Mouse (Mus musculus) heart, embryonic 10.5 days (tissue): ENCODE data around the gene Adgrl4. TPM values are rescaled to one million over a fixed set of nuclear protein-coding genes. Genes with fewer than 3 reads are reported as not detected.

Experiments used
- DNase-seq: peaks from one replicate; pipeline ENCODE4 v3.0.0-alpha.2; 2017; ENCODE audit warnings: low spot score
- H3K27ac ChIP-seq: fragments of 300-500 bp; sonication (generic); 2 replicates; pipeline ENCODE4 v1.5.1; 2016; ENCODE audit warnings: mild to moderate bottlenecking
- H3K27me3 ChIP-seq: fragments of 300-500 bp; sonication (generic); 2 replicates; pipeline ENCODE4 v1.6.1; 2016; ENCODE audit warnings: mild to moderate bottlenecking; ENCODE audit not compliant: poor library complexity, insufficient read depth, severe bottlenecking
- H3K36me3 ChIP-seq: fragments of 300-500 bp; sonication (generic); 2 replicates; pipeline ENCODE4 v1.6.1; 2016; ENCODE audit warnings: mild to moderate bottlenecking, moderate library complexity
- H3K4me1 ChIP-seq: fragments of 300-500 bp; sonication (generic); 2 replicates; pipeline ENCODE4 v1.6.1; 2016; ENCODE audit warnings: mild to moderate bottlenecking
- H3K4me3 ChIP-seq: fragments of 300-500 bp; sonication (generic); 2 replicates; pipeline ENCODE4 v1.5.1; 2016; ENCODE audit warnings: mild to moderate bottlenecking, moderate library complexity
- H3K9me3 ChIP-seq: fragments of 300-500 bp; sonication (generic); 2 replicates; pipeline ENCODE4 v1.6.1; 2016; ENCODE audit warnings: mild to moderate bottlenecking, moderate library complexity
- WGBS: fragments of 180-500 bp; shearing (Covaris S2); methylation state at CpG from one replicate; pipeline ENCODE4 v1.1.7; 2016; 5-methylcytosine and 5-hydroxymethylcytosine counted together
- polyA plus RNA-seq: library from polyadenylated mRNA; unstranded; fragments of >200 nt; fragmentation: Nextera tagmentation; extraction: Ambion mirVana; gene quantifications from 2 replicates; pipeline ENCODE4 v1.2.1, GENCODE M21; 2016

Adgrl4 gene
- 7.9 and 9.2 TPM in 2 replicates for polyA plus RNA-seq

DNA sequence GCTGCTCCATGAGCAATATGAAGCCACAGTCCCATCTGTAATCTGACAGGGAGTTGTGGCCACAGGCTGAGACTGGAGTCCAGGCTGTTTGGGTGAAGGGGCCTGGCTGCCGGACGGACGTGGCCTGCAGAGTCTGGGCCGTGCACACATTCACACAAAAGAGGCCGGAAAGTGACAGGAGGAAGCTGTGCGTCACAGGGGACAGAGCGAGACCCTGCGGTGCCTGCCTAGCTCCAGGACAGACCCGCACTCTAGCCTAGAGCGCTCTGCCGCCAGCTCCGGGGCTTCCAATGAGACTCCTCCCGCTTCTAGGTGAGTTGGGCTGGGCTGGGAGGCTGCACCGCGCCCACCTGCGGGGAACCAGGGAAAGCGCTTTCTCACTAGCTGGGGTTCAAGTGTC, at the start of gene Adgrl4:
Gene Adgrl4, plus strand, starts transcription at position 195 of the 400 bp plus-strand sequence.
- H3K4me1 ChIP-seq = peaks cover 9% of the 10 kb centered on the region; the same call in 1 of the 2 replicates
- no peaks in the 10 kb centered on the region for H3K36me3 ChIP-seq
- peak within 1 kb of the TSS; percentile 64 for H3K27ac ChIP-seq
- no peaks in the 10 kb centered on the region for H3K9me3 ChIP-seq
- H3K27me3 ChIP-seq = no peaks in the 10 kb centered on the region
- peak within 1 kb of the TSS; percentile 56 for H3K4me3 ChIP-seq
- peak; percentile 76 for DNase-seq
- 1% methylated on average over 17 of the region's 17 CpGs for WGBS

DNA sequence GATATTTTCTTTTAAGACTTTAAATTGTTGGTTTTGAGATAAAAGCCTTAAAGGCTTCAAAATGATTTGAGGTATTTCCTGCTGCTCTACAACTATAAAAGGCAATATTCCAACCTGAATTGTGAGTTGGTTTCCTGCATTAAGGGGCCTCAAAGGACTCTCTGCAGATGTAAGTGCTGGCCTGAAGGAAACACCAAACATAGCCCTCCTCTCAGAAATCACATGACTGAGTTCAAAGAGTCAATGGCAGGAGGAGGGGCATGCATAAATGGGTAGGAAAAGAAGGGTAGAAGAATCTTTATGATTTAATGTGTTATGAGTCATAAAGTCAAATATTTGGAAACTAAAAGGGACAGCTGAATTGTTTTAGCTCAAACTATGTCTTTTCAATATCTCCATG, 46.8 kb upstream of the Adgrl4 start:
- Histone ChIP-seq H3K4me1 (no peaks in the 10 kb centered on the region), H3K36me3 (no peaks in the 10 kb centered on the region), H3K27me3 (no peaks in the 10 kb centered on the region), H3K9me3 (no peaks in the 10 kb centered on the region), H3K4me3 (no peak overlapping the region), H3K27ac (no peak overlapping the region)
- no peak for DNase-seq

DNA sequence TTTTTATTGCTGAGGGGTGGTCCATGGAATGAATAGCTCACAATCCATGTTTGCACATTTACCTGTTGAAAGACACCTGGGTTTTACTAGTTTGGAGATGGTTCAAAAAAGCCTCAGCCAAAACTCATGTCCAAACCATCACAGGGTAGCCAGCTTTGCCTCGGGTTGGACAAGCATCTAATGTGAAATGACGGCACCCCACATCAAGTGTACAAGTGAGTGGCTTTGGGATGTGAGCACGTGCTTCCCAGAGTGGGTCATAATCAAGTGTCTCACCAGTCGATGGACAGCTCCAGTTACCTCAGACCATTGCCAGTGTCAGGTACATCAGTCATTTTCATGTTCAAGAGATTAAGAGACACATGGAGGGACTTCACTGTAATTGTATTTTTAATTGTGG, 44.8 kb upstream of the Adgrl4 start:
- WGBS = 78% methylated on average over 4 of the region's 4 CpGs
- H3K4me1 ChIP-seq = no peaks in the 10 kb centered on the region
- no peak for DNase-seq
- H3K36me3 ChIP-seq = no peaks in the 10 kb centered on the region
- no peaks in the 10 kb centered on the region for H3K9me3 ChIP-seq
- H3K27me3 ChIP-seq = no peaks in the 10 kb centered on the region
- H3K4me3 ChIP-seq = no peak overlapping the region
- no peak overlapping the region for H3K27ac ChIP-seq

DNA sequence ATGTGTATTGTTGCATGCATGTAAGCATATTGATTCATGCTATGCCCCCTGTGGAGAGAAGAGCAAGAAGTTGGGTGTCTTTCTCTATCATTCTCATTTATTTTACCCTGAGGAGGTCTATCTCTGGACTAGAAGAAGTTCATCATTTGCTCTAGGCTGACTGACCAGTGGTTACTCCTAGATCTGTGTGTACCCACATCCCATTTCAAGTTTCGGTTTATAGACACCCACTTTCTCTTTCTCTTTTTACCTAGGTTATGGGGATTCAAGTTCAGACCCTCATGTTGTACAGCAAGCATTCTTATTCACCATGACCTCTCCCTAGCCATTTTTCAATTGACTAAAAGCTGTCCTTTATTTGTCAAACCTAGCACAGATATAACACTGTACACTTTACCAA, 44.4 kb upstream of the Adgrl4 start:
- no peak overlapping the region for H3K4me3 ChIP-seq
- H3K36me3 ChIP-seq = no peaks in the 10 kb centered on the region
- WGBS = 87% methylated on average over 1 of the region's 1 CpGs
- no peak overlapping the region for H3K27ac ChIP-seq
- no peaks in the 10 kb centered on the region for H3K27me3 ChIP-seq
- DNase-seq = no peak
- H3K9me3 ChIP-seq = no peaks in the 10 kb centered on the region
- H3K4me1 ChIP-seq = no peaks in the 10 kb centered on the region

DNA sequence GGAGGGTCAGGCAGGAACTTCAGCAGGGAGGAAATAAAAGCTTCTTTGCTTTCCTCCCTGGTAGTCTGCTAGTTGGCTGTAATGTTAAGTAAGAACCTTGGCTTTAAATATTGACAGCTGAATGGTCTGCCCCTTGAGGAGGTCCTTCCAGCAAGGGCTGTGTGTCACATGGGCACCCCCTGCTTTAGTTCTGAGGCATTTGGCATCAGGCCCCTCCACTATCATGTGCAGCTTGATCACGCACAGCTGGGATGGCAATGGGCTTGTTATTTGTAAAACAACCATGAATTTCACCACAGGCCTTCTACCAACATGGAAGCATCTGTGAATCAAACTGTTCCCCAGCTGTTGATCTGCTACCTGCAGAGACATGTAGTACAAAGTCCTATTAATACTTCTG, 38.4 kb upstream of the Adgrl4 start:
- Histone ChIP-seq H3K27ac (no peak overlapping the region), H3K4me3 (no peak overlapping the region), H3K4me1 (no peaks in the 10 kb centered on the region), H3K36me3 (no peaks in the 10 kb centered on the region), H3K27me3 (no peaks in the 10 kb centered on the region), H3K9me3 (no peaks in the 10 kb centered on the region)
- no peak for DNase-seq
- 85% methylated on average over 1 of the region's 1 CpGs for WGBS

DNA sequence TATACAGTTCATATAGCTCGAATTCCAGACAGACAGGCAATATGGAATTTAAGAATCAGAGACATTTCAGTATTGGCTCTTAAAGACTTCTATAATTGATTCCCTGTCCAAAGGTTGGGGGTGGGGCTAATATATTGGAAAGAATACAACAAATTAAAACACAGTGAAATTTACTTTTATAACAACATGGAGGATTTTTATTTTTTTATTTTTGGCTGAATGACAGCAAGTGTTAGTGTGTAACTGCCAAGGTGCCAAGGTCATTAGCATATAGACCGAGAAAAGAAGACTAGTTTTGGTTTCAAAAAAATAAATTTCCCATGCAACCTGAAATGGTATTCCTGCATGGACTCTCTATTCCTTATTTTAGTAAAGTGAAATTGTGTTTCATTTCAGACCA, 26.7 kb upstream of the Adgrl4 start:
- H3K4me3 ChIP-seq = no peak overlapping the region
- H3K27me3 ChIP-seq = no peaks in the 10 kb centered on the region
- DNase-seq = no peak
- no peaks in the 10 kb centered on the region for H3K9me3 ChIP-seq
- no peak overlapping the region for H3K27ac ChIP-seq
- H3K36me3 ChIP-seq = no peaks in the 10 kb centered on the region
- no peaks in the 10 kb centered on the region for H3K4me1 ChIP-seq
- 76% methylated on average over 2 of the region's 2 CpGs for WGBS

DNA sequence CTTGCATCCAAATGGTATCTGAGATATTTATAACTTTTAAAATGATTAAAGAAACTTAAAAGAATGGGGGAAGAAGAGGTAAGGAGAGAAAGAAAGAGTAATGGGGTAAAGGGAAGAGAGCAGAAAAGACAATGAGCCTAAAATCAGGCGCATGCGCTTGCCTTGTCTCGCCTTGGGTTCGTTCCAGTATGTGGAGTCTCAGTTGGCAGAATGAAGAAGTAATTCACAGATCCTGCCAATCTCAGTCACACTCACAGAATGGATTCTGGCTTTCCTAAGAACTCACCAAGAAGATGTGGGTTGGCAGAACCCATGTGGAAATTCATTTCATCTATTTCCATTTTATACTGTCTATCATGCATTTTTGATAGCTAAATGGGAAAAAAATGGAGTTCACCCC, 26.2 kb upstream of the Adgrl4 start:
- WGBS = 93% methylated on average over 4 of the region's 4 CpGs
- Histone ChIP-seq H3K4me3 (no peak overlapping the region), H3K27me3 (no peaks in the 10 kb centered on the region), H3K36me3 (no peaks in the 10 kb centered on the region), H3K4me1 (no peaks in the 10 kb centered on the region), H3K9me3 (no peaks in the 10 kb centered on the region), H3K27ac (no peak overlapping the region)
- DNase-seq = no peak

DNA sequence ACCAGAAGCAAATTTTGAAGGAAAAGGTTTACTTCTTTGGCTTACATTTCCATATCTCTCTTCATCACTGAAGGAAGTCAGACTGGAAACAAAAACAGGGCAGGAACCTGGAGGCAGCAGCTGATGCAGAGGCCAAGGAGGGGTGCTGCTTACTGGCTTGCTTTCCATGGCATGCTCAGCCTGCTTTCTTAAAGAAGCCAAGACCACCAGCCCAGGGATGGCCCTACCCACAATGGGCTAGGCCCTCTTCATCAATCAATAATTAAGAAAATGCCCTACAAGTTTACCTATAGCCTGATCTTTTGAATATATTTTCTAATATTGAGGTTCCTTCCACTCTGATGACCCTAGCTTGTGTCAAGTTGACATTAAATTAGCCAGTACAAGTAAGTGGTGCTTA, 20.8 kb upstream of the Adgrl4 start:
- no peaks in the 10 kb centered on the region for H3K4me1 ChIP-seq
- H3K36me3 ChIP-seq = no peaks in the 10 kb centered on the region
- H3K9me3 ChIP-seq = no peaks in the 10 kb centered on the region
- no peak overlapping the region for H3K4me3 ChIP-seq
- no peak overlapping the region for H3K27ac ChIP-seq
- DNase-seq = no peak
- H3K27me3 ChIP-seq = no peaks in the 10 kb centered on the region

DNA sequence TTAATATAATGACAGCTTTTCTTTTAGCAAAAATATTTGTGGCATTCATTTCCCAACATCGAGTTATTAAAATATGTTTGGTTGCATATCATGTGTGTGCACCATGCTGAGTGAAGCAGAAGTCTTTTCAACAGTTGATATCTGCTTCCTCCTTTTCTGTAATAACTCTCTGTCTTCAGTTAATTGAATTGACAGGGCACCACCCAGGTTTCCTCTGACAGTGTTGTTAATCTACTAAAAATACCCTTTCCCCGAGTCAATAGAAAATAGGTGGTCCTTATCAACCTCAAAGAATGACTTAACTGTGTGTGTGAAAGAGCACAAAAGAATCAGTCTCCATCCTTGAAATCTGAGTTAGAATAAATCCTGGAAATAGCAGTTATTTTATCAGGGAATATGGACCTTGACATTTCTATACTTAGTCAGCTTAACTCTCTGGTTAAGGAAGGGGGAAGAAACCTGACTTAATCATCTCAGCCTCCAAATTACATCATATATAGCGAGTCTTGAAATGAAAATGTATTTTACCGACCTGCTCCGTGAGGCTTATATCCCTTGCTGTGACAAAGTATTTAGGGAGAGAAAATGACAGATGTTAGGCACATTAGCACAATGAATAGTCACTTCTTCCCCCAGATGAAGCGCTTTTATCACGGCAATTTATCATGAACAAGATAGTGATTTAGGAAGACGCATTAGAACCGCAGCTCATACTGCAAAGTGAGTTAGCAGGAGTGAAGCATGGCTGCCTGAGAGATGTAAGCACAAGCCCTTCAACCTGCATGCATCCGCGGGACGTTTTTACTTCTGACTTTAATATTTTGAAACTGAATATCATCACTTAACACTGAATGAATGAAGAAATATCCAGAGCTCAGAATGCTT, 19.8 kb upstream of the Adgrl4 start:
- no peaks in the 10 kb centered on the region for H3K9me3 ChIP-seq
- H3K4me3 ChIP-seq = no peak overlapping the region
- DNase-seq = no peak
- 59% methylated on average over 12 of the region's 12 CpGs for WGBS
- no peaks in the 10 kb centered on the region for H3K4me1 ChIP-seq
- no peak overlapping the region for H3K27ac ChIP-seq
- no peaks in the 10 kb centered on the region for H3K36me3 ChIP-seq
- H3K27me3 ChIP-seq = no peaks in the 10 kb centered on the region

DNA sequence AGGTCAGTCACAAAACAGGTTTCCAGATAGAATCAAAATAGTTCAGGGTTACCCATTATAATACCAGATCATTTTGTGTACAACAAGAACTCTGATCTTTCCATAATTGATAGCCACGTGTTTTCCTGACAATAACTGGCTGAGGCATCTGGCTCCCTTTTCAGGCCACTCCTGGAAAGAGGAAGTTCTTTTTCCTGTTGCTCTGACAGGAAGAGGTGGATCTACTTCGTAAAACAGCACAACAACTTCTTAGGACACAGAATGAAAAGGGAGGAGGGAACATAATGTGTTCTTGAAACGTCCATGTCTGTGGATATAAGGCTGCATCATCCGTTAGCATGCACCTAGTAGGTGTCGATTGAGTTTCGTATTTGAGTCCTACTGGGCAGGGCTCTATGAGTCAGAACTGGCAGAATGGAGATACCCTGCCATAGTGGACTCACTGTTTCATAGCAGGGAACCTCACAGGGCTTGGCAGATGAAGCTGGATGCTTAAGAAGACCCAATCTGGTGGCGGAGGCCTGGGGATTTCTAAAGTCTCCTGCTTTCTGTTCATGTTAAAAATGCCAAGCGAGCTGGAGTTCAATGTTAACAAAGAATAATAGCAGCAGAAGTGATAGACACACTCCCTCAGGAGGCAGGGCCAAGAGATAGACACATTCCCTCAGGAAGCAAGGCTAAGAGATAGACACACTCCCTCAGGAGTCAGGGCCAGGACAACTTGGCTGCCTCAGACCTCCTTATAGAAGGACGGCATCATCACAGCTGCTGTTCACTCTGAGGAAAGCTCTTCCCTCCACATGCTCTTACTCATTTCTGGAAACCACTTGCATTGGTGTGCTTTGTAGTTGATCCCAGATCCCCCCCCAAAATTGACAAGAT, 13.1 kb upstream of the Adgrl4 start:
- Histone ChIP-seq H3K27me3 (no peaks in the 10 kb centered on the region), H3K27ac (no peak overlapping the region; the same call in 1 of the 2 replicates), H3K4me1 (no peaks in the 10 kb centered on the region), H3K4me3 (no peak overlapping the region), H3K9me3 (no peaks in the 10 kb centered on the region), H3K36me3 (no peaks in the 10 kb centered on the region)
- no peak for DNase-seq
- 63% methylated on average over 9 of the region's 9 CpGs for WGBS

DNA sequence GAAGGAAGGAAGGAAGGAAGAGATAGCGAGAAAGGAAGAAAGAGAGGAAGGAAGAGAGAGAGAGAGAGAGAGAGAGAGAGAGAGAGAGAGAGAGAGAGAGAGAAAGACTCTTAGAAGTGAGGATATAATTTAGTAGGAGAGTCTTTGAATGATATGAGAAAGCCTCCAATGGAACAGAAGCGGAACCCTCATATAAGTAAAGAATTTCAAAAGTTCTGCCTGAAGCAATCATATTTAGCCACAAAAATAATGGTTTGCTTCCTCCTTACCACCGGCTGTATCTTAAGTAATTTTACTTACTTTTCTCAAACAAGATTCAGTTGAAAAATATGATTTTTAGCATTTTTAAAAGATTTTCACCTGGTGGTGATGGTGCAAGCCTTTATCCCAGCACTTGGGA, 7.6 kb upstream of the Adgrl4 start:
- Histone ChIP-seq H3K4me1 (no peaks in the 10 kb centered on the region), H3K27me3 (no peaks in the 10 kb centered on the region), H3K27ac (no peak overlapping the region), H3K9me3 (no peaks in the 10 kb centered on the region), H3K4me3 (no peak overlapping the region), H3K36me3 (no peaks in the 10 kb centered on the region)
- 91% methylated on average over 3 of the region's 3 CpGs for WGBS
- DNase-seq = no peak

DNA sequence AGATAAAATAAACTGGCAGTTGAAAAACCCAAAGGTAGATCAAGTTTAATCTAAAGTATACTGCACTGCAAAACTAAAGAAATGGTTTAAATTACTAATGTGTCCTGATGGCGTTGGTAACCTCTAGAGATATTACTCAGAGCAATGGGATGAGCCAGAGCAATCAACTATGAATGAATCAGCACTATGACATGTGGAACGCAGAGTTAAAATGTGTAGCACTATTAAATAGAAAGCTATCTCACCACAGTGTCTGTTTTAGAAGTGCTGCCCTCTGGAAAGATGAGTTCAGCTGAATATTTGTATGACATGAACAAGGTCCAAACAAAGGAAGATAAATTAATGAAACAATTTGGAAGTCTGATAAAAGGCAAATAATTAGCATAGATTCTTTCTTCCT, 6.2 kb upstream of the Adgrl4 start:
- no peaks in the 10 kb centered on the region for H3K27me3 ChIP-seq
- H3K9me3 ChIP-seq = no peaks in the 10 kb centered on the region
- WGBS = 79% methylated on average over 2 of the region's 2 CpGs
- H3K4me1 ChIP-seq = no peaks in the 10 kb centered on the region
- no peak for DNase-seq
- no peak overlapping the region for H3K27ac ChIP-seq
- H3K36me3 ChIP-seq = no peaks in the 10 kb centered on the region
- H3K4me3 ChIP-seq = no peak overlapping the region

DNA sequence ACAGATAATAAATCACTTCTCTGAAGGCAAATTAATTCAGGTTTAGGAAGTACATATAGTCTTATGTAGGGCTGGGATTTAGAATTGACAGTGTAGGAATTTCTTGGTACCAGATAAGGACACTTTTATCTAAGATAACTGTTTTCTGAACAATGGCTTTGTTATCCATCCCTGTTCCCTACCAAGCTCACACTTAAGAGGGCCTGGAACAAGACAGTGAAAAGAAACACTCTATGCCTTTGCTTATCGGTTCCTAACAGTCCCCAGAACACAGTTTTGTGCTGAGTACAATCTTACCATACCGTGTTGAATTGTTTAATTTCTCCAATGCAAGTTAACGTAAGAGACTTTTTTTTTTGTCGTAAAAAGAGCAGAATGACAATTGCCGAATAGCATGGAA, 677 bp downstream of the Adgrl4 start:
- peak overlapping the region; percentile 64; the same call in 1 of the 2 replicates for H3K27ac ChIP-seq
- H3K36me3 ChIP-seq = no peaks in the 10 kb centered on the region
- H3K9me3 ChIP-seq = no peaks in the 10 kb centered on the region
- peaks cover 9% of the 10 kb centered on the region; the same call in 1 of the 2 replicates for H3K4me1 ChIP-seq
- H3K27me3 ChIP-seq = no peaks in the 10 kb centered on the region
- peak overlapping the region; percentile 56 for H3K4me3 ChIP-seq
- WGBS = 46% methylated on average over 5 of the region's 5 CpGs
- no peak for DNase-seq
